In the genomic region with DNA sequence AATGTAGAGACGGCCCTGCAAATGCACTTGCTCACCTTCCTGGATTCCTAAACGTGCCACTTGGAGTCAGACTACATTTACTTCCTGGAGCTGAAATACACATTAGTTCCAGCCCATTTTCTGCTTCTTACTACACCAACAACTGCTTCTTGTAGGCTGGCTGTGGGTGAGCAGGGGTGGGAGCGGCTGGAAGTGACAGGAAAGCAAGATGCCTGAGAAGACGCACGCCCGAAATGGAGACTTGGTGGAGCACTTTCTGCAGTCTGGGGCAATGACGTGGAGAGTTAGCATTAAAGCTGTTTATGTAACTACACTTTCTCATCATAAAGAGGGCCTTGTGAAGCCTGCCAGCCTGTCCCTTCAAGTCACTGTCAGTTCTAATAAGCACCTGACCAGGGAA, we compare ENCODE assay signal across 15 mouse cellular contexts.
A peak's percentile ranks its signal among the peaks of the same experiment; 100 is the strongest.
DNase-seq lines count a peak whose midpoint lies in the region; TF ChIP-seq lines count a peak whose summit lies in the region.
"Had no signal": no experiment of that assay in that cellular context is flagged by ENCODE, and none has a peak within 500 bp of the region (broad histone marks: within the 10 kb centered on the region; RNA-seq: fewer than 3 reads in every experiment).

No protein-coding gene starts in this region.

- H3K4me1 ChIP-seq in heart, adult 2 months (ENCODE audit: control insufficient read depth, insufficient read depth, low read length), result peaks cover 17% of the 10 kb centered on the region
- H3K4me1 ChIP-seq: forebrain, embryonic 13.5 days; hindbrain, embryonic 12.5 days; limb, embryonic 13.5 days had no signal

- TF ChIP-seq EP300 in heart, adult 2 months (IDR thresholded peaks at IDR 0.05; ENCODE audit: insufficient read depth, low read depth, low read length), result no peak

- peak overlapping the region; percentile 78 for H3K27ac ChIP-seq in heart, adult 2 months
- H3K27ac ChIP-seq in layer of hippocampus, adult 2 months, result peak overlapping the region; percentile 83
- H3K27ac ChIP-seq: forebrain, embryonic 13.5 days; hindbrain, embryonic 12.5 days; limb, embryonic 13.5 days; liver, embryonic 15.5 days; midbrain, embryonic 13.5 days had no signal

- intact Hi-C loops in heart, adult 2 months (cut with DNase I), result loop anchor here (5.0 kb wide), 2 partner anchors 57 to 132 kb away; partner anchors contain the start of genes Cpeb3 and March5
- intact Hi-C loops in heart, postnatal 14 days (cut with DNase I), result loop anchor here (5.0 kb wide), 1 partner anchor 97 kb away; no protein-coding TSS in a partner anchor
- intact Hi-C loops in left cerebral cortex, postnatal 36 days (cut with DNase I), result loop anchor here (5.0 kb wide), 1 partner anchor 97 kb away; no protein-coding TSS in a partner anchor

- WGBS in heart, adult 2 months, result 47% methylated on average over 7 of the region's 7 CpGs

- H3K9ac ChIP-seq in heart, adult 2 months (ENCODE audit: low read depth, low read length), result peak overlapping the region; percentile 76
- H3K9ac ChIP-seq: forebrain, embryonic 13.5 days; hindbrain, embryonic 12.5 days; limb, embryonic 13.5 days; liver, embryonic 15.5 days; midbrain, embryonic 13.5 days had no signal

- DNase-seq in heart, adult 2 months, result no peak
- no peak for DNase-seq in heart, postnatal 14 days
- no peak for DNase-seq in layer of hippocampus, adult 2 months (ENCODE audit: low spot score in 2 of 2)
- no peak for DNase-seq in layer of hippocampus, postnatal 36 days
- peak; percentile 52 for DNase-seq in kidney, adult 9 months
- DNase-seq in left cerebral cortex, postnatal 36 days (ENCODE audit: low spot score in 2 of 2), result peak; percentile 62 to 64
- no peak for DNase-seq in adrenal gland, postnatal 36 days
- no peak for DNase-seq in lung, postnatal 14 days
- DNase-seq: cerebellum, adult 9-11 months; heart, adult 18-20 months had no signal

- no peaks in the 10 kb centered on the region for H3K79me2 ChIP-seq in heart, adult 2 months (replicated peaks; ENCODE audit: control insufficient read depth, insufficient read depth, low read length)

- no peak for TF ChIP-seq POLR2A in heart, adult 2 months (IDR thresholded peaks at IDR 0.05; ENCODE audit: insufficient read depth, low read depth, low read length)

- TF ChIP-seq CTCF in heart, adult 2 months (IDR thresholded peaks at IDR 0.05), result no peak
- TF ChIP-seq CTCF in layer of hippocampus, adult 2 months (conservative IDR thresholded peaks at IDR 0.05), result no peak

- H3K4me3 ChIP-seq in heart, adult 2 months, result peak overlapping the region; percentile 28
- no peak overlapping the region for H3K4me3 ChIP-seq in layer of hippocampus, adult 2 months
- H3K4me3 ChIP-seq: forebrain, embryonic 13.5 days; hindbrain, embryonic 12.5 days; limb, embryonic 13.5 days; liver, embryonic 15.5 days; midbrain, embryonic 13.5 days had no signal

- H3K36me3 ChIP-seq in heart, adult 2 months (ENCODE audit: control insufficient read depth, insufficient read depth, low read length), result peaks cover 24% of the 10 kb centered on the region
- H3K36me3 ChIP-seq: hindbrain, embryonic 12.5 days; limb, embryonic 13.5 days; liver, embryonic 15.5 days; midbrain, embryonic 13.5 days had no signal

- H3K27me3 ChIP-seq in heart, adult 2 months (ENCODE audit: control insufficient read depth, insufficient read depth, low read length), result no peaks in the 10 kb centered on the region
- H3K27me3 ChIP-seq: forebrain, embryonic 13.5 days; hindbrain, embryonic 12.5 days; limb, embryonic 13.5 days; liver, embryonic 15.5 days; midbrain, embryonic 13.5 days had no signal

Comparison
In these comparisons a context has a peak if more than half of its experiments do, and no peak if none do; other contexts are left out.
1. DNase-seq: peak in kidney, adult 9 months (single experiment) and left cerebral cortex, postnatal 36 days (2 of 2); none in heart, adult 2 months (0 of 2), heart, postnatal 14 days (0 of 2), layer of hippocampus, adult 2 months (0 of 2), layer of hippocampus, postnatal 36 days (0 of 2), adrenal gland, postnatal 36 days (0 of 2) and lung, postnatal 14 days (single experiment).